Mouse (Mus musculus): ENCODE data around the gene Gcnt4.

The Gcnt4 gene

GRCm38 (mm10) chr13:96990561-96991265, 66.2 kb downstream of the Gcnt4 start:
- DNase-seq (ENCODE audit: low spot score in 2 of 2), result no peak

- no peak for DNase-seq (ENCODE audit: low spot score in 2 of 2)
Observed at GRCm38 (mm10) chr13:96993291-96993989, 69.0 kb downstream of the Gcnt4 start.

- DNase-seq (ENCODE audit: low spot score in 2 of 2), result no peak
Observed at GRCm38 (mm10) chr13:96995243-96995642, 70.8 kb downstream of the Gcnt4 start.

- no peak for DNase-seq (ENCODE audit: low spot score in 2 of 2)
Observed at GRCm38 (mm10) chr13:96997080-96997479, 72.6 kb downstream of the Gcnt4 start.

All from spleen, postnatal 14 days (tissue).